Mouse (Mus musculus) lung, embryonic 14.5 days (tissue): ENCODE data around the gene Cfap20. TPM values are rescaled to one million over a fixed set of nuclear protein-coding genes. Genes with fewer than 3 reads are reported as not detected.

ENCODE experiments used
- ATAC-seq: fragments of 200-750 bp; cut with Nextera tagmentation; 2 replicates; pipeline ENCODE4 v1.8.0; 2017; ENCODE audit warnings: mild to moderate bottlenecking, moderate TSS enrichment, moderate library complexity; ENCODE audit not compliant: insufficient read depth
- DNase-seq: peaks from one replicate; pipeline ENCODE4 v3.0.0-alpha.2; 2015
- H3K27ac ChIP-seq: fragments of 300-500 bp; sonication (generic); 2 replicates; pipeline ENCODE4 v1.5.1; 2014; ENCODE audit warnings: low read depth, mild to moderate bottlenecking, moderate library complexity
- H3K27me3 ChIP-seq: fragments of 300-500 bp; sonication (generic); 2 replicates; pipeline ENCODE4 v1.6.1; 2014; ENCODE audit warnings: low read length, control low read depth; ENCODE audit not compliant: insufficient read depth
- H3K36me3 ChIP-seq: fragments of 300-500 bp; sonication (generic); 2 replicates; pipeline ENCODE4 v1.6.1; 2014; ENCODE audit warnings: control low read depth; ENCODE audit not compliant: insufficient read depth
- H3K4me1 ChIP-seq: fragments of 300-500 bp; sonication (generic); 2 replicates; pipeline ENCODE4 v1.6.1; 2014; ENCODE audit warnings: antibody characterized with exemption, control low read depth; ENCODE audit not compliant: insufficient read depth
- H3K4me2 ChIP-seq: fragments of 300-500 bp; sonication (generic); 2 replicates; pipeline ENCODE4 v1.6.1; 2014; ENCODE audit warnings: mild to moderate bottlenecking
- H3K4me3 ChIP-seq: fragments of 300-500 bp; sonication (generic); 2 replicates; pipeline ENCODE4 v1.5.1; 2014; ENCODE audit warnings: low read depth, low read length
- H3K9ac ChIP-seq: fragments of 300-500 bp; sonication (generic); 2 replicates; pipeline ENCODE4 v1.6.1; 2014
- H3K9me3 ChIP-seq: fragments of 300-500 bp; sonication (generic); 2 replicates; pipeline ENCODE4 v1.6.1; 2016; ENCODE audit warnings: low read depth, low read length, control low read depth
- CTCF ChIP-seq: IDR thresholded peaks from 2 replicates; pipeline ENCODE4 v1.5.1; 2016; ENCODE audit warnings: antibody characterized with exemption, low read depth
- WGBS: fragments of 180-500 bp; shearing (Covaris S2); extraction: QIAGEN DNeasy Blood & Tissue Kit; methylation state at CpG from one replicate; pipeline ENCODE4 v1.1.7; 2014; 5-methylcytosine and 5-hydroxymethylcytosine counted together
- polyA plus RNA-seq: library from polyadenylated mRNA; unstranded; fragments of >200 nt; fragmentation: Nextera tagmentation; extraction: Ambion mirVana; gene quantifications from 2 replicates; pipeline ENCODE4 v1.2.1, GENCODE M21; 2014

Cfap20 gene
- polyA plus RNA-seq, 1 experiment from 2014 or later: 162 TPM

DNA sequence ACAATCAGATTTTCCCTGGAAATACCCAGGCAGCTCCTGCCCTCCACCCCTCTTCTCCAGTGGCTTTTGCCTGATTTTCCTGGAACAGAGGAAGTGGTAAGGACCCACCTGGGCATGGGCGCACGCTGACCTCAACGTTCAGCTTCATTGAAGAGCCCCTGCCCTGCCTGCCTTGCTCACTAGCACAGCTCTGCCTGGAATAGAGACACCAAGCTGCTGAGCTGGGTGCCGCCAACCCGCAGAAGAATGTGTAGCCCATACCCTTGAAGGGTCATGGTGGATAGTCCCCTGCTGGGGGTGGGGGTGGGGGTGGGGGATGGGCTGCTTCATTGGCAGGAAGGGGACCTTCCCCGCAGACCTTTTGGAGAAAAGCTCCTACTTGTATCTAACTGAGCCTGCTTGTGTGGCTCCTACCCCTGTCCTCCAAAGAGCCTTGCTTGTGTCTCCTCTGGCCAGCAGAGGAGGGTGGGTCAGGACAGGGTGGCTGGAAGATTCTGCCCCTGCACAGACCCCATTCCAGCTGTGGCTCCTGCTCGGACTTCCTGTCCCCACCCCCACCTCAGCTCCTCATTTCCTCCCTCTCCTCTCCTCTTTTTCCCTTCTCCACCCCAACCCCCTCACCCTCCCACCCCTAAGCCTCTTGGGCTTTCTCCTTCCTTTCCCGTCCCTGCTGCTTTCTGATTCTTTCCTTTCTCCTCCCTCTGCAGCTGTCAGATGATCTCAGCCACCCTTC lies 39.3 kb downstream of the Cfap20 start:
- no peaks in the 10 kb centered on the region for H3K27me3 ChIP-seq
- DNase-seq: peak; percentile 15
- ATAC-seq: peak; percentile 31; the same call in 1 of the 2 replicates

GRCm38 (mm10) chr8:95392604-95393003 lies 42.1 kb downstream of the Cfap20 start:
- Histone ChIP-seq H3K4me1 (no peaks in the 10 kb centered on the region), H3K27me3 (no peaks in the 10 kb centered on the region), H3K9ac (no peak overlapping the region), H3K9me3 (no peaks in the 10 kb centered on the region), H3K4me3 (no peak overlapping the region), H3K27ac (peak overlapping the region; percentile 78; the same call in 1 of the 2 replicates), H3K36me3 (no peaks in the 10 kb centered on the region), H3K4me2 (no peak overlapping the region)
- 64% methylated on average over 5 of the region's 5 CpGs for WGBS
- DNase-seq: peak; percentile 51
- ATAC-seq: peak; percentile 25; the same call in 1 of the 2 replicates
- TF ChIP-seq CTCF: no peak

More for the DNA sequence above, 39.3 kb downstream of the Cfap20 start:
- no peaks in the 10 kb centered on the region for H3K4me1 ChIP-seq
- TF ChIP-seq CTCF: no peak
- H3K9ac ChIP-seq: 0 out of 2 replicates have a peak overlapping the region, but pooled peaks have one; percentile 6
- H3K36me3 ChIP-seq: no peaks in the 10 kb centered on the region
- WGBS: 25% methylated on average over 8 of the region's 8 CpGs
- no peaks in the 10 kb centered on the region for H3K9me3 ChIP-seq
- no peak overlapping the region for H3K4me2 ChIP-seq
- H3K27ac ChIP-seq: peak overlapping the region; percentile 48; the same call in 1 of the 2 replicates
- no peak overlapping the region for H3K4me3 ChIP-seq

DNA sequence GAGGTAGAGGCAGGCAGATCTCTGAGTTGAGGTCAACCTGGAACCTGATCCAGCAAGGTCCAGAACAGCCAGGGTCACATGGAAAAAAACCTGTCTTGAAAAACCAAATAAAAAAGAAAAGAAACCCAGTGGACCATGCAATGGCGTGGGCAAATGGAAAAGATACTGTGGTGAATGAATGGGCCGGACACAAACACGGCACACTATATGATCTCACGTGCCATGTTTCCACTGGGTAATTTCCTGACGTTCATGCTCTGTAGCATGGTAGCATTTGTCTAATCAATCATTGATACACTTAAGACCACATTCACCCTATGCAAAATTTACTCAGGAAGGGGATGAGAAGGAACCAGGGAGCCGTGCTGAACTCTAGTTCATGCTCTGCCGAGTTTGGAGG lies 43.6 kb downstream of the Cfap20 start:
- Histone ChIP-seq H3K9me3 (no peaks in the 10 kb centered on the region), H3K4me2 (no peak overlapping the region), H3K36me3 (no peaks in the 10 kb centered on the region), H3K4me1 (no peaks in the 10 kb centered on the region), H3K4me3 (no peak overlapping the region), H3K9ac (no peak overlapping the region), H3K27me3 (no peaks in the 10 kb centered on the region), H3K27ac (no peak overlapping the region)
- WGBS: 54% methylated on average over 7 of the region's 7 CpGs
- DNase-seq (no peak), ATAC-seq (no peak)
- no peak for TF ChIP-seq CTCF

DNA sequence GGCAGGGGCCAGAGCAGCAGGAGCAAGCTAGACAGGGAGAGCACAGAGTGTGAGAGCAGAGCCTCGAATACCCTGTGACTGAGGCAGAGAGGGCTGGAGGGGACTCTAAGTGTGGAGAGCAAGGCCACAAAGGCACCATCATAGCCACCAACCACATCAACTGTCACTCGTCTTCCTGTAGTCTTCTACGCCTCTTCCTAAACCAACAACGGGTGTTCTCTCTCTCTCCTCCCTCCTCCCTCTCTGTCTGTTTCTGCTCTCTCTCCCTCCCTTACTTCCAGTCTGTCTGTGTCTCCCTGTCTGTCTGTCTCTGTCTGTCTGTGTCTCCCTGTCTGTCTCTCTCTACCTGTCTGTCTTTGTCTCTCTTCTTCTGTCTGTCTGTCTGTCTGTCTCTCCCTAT lies 44.4 kb downstream of the Cfap20 start:
- 38% methylated on average over 4 of the region's 4 CpGs for WGBS
- ATAC-seq: no peak
- no peaks in the 10 kb centered on the region for H3K36me3 ChIP-seq

DNA sequence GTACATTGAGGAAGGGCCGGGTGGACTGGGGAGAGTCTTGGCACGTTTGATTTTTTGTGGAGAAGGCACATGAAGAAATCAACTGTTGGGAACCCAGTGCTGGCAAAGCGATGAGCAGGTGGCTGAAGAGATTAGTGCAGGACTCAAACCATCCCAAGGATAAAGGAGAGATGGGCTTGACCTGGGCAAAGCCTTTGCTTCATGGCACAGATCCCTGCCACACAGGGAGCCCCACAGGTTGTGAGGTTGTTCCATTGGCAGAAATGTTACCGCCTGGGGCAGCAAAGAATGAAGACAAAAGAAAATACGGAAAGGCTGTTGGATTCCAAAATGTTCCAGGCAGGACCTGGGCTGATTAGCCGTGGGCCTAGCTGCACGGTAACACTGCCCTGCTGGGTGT lies 46.7 kb downstream of the Cfap20 start:
- Histone ChIP-seq H3K9ac (no peak overlapping the region), H3K4me1 (no peaks in the 10 kb centered on the region), H3K27me3 (no peaks in the 10 kb centered on the region), H3K9me3 (no peaks in the 10 kb centered on the region), H3K4me3 (no peak overlapping the region), H3K27ac (no peak overlapping the region), H3K4me2 (no peak overlapping the region), H3K36me3 (no peaks in the 10 kb centered on the region)
- ATAC-seq (no peak), DNase-seq (no peak)
- WGBS: 79% methylated on average over 7 of the region's 7 CpGs
- TF ChIP-seq CTCF: no peak

More for the DNA sequence above, 44.4 kb downstream of the Cfap20 start:
- H3K4me2 ChIP-seq: no peak overlapping the region
- H3K9ac ChIP-seq: no peak overlapping the region
- DNase-seq: no peak
- no peaks in the 10 kb centered on the region for H3K9me3 ChIP-seq
- H3K27ac ChIP-seq: no peak overlapping the region
- H3K4me1 ChIP-seq: no peaks in the 10 kb centered on the region
- no peaks in the 10 kb centered on the region for H3K27me3 ChIP-seq
- TF ChIP-seq CTCF: no peak
- H3K4me3 ChIP-seq: no peak overlapping the region

DNA sequence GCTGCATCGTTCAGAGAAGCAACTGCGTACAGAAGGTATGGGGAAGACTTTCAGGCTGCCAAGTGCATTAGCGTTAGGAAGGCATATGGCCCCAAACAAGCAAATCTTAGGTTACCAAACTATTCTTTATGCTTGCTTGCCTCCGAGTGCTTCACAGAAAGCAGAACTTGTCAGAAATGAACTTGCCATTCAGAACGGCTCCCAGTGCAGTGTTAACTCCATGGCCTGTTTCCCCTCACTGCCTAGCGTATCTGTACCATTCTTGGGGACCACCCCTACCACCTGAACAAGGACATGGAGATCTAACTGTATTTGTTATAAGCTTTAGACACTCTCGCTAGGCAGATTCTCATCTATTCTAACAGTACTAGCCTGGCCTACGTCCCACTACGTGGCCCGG lies 47.4 kb downstream of the Cfap20 start:
- no peak for TF ChIP-seq CTCF
- H3K36me3 ChIP-seq: no peaks in the 10 kb centered on the region
- H3K4me2 ChIP-seq: no peak overlapping the region
- H3K9me3 ChIP-seq: no peaks in the 10 kb centered on the region
- no peaks in the 10 kb centered on the region for H3K4me1 ChIP-seq
- no peak for ATAC-seq
- no peak overlapping the region for H3K9ac ChIP-seq
- H3K27ac ChIP-seq: no peak overlapping the region
- no peaks in the 10 kb centered on the region for H3K27me3 ChIP-seq
- no peak for DNase-seq
- 87% methylated on average over 10 of the region's 10 CpGs for WGBS
- H3K4me3 ChIP-seq: no peak overlapping the region

DNA sequence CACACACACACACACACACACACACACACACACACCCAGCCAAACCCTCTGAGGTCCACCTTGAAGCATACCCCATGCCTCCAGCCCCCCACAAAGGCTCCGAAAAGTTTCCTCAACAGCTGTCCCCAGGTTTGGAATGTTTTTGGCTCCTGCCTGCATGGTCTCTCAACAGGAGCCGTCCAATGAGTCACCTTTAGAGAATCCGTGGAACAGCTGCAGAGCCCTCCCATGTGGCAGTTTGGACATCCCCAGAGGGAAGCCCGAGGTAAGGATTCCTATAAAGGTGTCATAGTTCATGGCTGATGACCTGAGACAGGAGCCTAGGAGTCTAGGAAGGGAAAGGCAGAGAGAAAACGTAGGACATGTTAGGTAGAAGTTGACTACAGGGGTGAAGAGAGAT lies 48.6 kb downstream of the Cfap20 start:
- no peak overlapping the region for H3K9ac ChIP-seq
- TF ChIP-seq CTCF: no peak
- ATAC-seq (no peak), DNase-seq (no peak)
- no peaks in the 10 kb centered on the region for H3K27me3 ChIP-seq
- no peaks in the 10 kb centered on the region for H3K36me3 ChIP-seq
- WGBS: 73% methylated on average over 5 of the region's 5 CpGs
- no peaks in the 10 kb centered on the region for H3K9me3 ChIP-seq
- H3K27ac ChIP-seq: no peak overlapping the region
- no peak overlapping the region for H3K4me3 ChIP-seq
- H3K4me2 ChIP-seq: no peak overlapping the region
- no peaks in the 10 kb centered on the region for H3K4me1 ChIP-seq
